Mouse (Mus musculus): ENCODE data around the gene Nxt2.

GRCm38 (mm10) chrX:142195551-142195950 lies 31.0 kb upstream of the Nxt2 start:
- TF ChIP-seq CTCF (IDR thresholded peaks at IDR 0.05; ENCODE audit: extremely low read depth, insufficient read depth, low read length) (no peak), POLR2A (IDR thresholded peaks at IDR 0.05; ENCODE audit: extremely low read depth, insufficient read depth, low read length) (no peak)

Data from cortical plate, adult 2 months (tissue).